Mouse (Mus musculus) frontal cortex, adult 2 months (tissue): Measurements from ENCODE around the gene Efnb3. TPM values are rescaled to one million over a fixed set of nuclear protein-coding genes. Genes with fewer than 3 reads are reported as not detected.
"Not testable (repeated sequence)": the region's sequence is repeated elsewhere in the genome, so short reads cannot be mapped to it uniquely, and the experiment has no call there.

ENCODE experiments used
- DNase-seq, 2 experiments: peaks; one replicate each; pipeline ENCODE4 v3.0.0; 2022; ENCODE audit warnings: low spot score in 1 of 2; ENCODE audit errors: extremely low spot score in 1 of 2
- polyA plus RNA-seq: library from polyadenylated mRNA; depleted of rRNA; stranded (reverse); fragments of >200 nt; gene quantifications from 2 replicates; pipeline ENCODE4 v1.2.3, GENCODE M21; 2012

The Efnb3 gene
- polyA plus RNA-seq, 1 experiment = 78.4 TPM

DNA sequence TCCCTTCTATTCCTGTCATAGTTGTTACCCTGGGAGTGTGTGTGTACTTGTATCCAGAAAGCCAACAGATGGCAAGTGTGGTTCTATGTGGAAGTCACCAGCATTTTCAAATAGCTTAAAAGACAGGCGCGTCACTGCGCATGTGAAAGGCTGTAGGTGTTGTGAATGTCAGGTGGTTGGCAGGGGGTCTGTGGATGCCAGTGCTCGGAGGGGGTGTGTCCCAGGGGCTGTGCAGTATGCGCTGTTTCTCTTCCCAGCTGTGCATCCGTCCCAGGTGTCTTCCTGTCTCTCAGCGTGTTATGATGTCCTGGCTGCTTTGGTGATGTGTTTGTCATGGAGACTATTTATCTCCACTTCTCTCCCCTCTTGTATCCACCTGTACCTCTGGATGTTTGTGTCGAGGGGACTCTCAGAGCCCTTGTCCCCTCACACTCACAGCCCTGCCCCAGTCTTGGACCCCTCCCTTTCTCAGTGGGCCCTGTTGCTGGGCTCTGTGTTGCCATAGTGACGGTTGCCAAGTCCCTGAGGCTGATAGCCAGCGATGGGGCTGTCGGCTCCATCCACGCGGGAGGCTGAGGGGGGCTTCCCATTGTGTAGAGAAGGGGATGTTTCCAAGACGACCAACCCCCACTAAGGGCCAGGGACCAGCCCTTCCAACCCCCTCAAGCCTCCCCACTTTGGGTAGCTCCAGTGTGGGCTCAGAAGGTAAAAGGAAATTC lies 7.2 kb downstream of the Efnb3 start:
- DNase-seq = peak in 1 of 2 experiments; percentile 66

DNA sequence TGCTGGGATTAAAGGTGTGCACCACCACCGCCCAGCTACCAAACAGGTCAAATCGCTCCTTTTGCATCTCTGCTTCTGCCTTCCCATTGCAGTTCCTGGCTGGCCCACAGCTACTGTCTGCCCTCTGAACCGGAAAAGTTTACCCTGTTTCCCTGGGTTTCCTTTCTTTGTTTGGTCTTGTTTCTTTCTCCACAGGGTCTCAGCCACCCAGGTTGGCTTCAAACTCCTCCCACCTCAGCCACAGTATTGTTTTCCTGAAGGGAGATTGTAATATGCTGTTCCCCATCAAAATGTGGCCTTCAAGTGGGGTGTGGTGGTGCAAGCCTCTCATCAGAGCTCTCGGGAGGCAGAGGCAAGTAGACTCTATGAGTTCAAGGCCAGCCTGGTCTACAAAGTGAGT lies 8.7 kb downstream of the Efnb3 start:
- DNase-seq = no peak

DNA sequence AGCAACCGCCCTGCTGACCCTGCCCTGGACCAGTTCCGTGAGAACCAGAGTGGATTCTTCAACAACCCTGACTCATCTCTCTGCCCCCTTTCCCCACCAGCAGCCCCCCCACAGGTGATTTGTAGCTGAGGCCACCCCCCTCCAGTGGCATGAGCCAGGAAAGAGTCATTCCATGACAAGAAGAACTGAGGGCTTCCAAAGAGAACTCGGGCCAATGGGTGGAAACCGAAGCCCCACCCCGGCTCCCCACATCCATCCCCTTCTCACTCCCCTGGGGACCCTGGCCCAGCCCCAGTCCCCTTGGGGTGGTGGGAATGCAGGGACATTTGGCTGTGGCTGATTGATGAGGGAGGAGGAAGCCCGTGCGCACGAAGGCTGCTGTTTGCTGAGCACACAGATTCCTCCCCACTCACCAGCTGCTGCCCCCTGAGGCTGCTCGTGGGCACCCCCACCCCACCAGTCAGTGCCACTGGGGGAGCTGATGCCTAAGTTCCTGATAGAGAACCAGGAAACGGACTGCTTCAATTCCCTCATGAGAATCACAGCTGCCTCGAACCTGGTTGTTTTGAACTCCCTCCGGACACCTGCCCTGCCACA lies 10.8 kb downstream of the Efnb3 start, which contains the start of gene Dnah2:
Dnah2 (minus strand) TSS at position 51 of the 597 bp plus-strand sequence.
- no peak for DNase-seq

GRCm38 (mm10) chr11:69547071-69547470 lies 12.9 kb downstream of the Efnb3 start:
- DNase-seq = peak in 1 of 2 experiments; percentile 66

DNA sequence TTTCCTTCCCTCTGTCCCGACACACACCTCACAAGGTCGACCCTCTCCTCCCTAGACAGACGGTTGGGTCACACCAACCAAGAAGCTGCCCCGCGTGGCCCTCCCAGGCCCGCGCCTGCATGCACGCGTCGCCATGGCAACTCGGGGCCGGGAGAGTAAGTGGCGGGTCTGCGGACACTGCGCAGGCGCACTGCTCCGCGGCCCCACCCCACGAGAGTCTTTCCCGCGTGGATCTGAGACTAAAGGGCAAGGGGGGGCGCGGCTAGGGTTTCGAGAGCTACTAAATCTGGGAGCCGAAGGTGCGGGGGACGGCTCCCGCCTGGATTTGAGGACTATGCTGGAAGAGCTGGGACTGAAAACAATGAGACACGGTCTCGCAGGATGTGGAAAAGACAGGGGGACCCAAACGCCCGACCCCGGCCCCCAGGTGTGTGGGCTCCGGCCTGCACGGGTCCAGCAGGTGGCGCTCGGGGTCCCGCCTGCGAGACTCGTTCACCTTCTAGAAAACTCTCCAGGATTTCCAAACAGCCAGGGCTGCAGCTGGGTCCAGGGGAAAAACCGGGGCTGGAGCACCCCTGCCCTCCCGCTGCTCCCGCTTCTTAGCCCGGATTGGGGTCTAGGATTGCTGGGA lies 13.5 kb downstream of the Efnb3 start:
- DNase-seq = peak in 1 of 2 experiments; percentile 81

GRCm38 (mm10) chr11:69545957-69546356 lies 14.0 kb downstream of the Efnb3 start:
- no peak for DNase-seq

DNA sequence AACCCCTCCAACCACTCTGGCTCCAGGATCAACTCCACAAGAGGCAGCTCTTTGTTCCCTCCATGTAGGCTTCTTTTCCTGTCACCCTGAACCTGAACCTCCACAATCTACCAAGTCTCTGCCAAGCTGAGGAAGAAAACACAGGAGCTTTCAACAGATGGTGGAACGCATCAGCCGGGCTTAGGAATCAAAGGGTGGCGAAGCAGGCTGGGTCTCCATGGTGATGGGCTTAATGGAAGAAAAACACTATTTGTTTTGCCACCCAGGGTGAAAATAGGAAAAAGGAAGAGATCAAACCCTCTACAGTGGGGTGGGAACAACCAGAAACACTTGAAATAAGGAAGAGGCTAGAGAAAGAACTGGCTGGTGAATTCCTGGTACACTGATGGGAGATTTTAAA lies 16.4 kb downstream of the Efnb3 start:
- no peak for DNase-seq

DNA sequence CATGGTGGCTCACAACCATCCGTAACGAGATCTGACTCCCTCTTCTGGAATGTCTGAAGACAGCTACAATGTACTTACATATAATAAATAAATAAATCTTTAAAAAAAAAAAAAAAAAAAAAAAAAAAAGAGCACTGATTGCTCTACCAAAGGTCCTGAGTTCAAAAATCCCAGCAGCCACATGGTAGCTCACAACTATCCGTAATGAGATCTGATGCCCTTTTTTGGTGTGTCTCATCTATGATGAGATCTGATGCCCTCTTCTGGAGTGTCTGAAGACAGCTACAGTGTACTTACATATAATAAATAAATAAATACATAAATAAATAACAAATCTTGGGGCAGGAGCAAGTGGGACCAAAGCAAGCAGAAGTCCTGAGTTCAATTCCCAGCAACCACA lies 18.3 kb downstream of the Efnb3 start:
- DNase-seq = not testable (repeated sequence)

DNA sequence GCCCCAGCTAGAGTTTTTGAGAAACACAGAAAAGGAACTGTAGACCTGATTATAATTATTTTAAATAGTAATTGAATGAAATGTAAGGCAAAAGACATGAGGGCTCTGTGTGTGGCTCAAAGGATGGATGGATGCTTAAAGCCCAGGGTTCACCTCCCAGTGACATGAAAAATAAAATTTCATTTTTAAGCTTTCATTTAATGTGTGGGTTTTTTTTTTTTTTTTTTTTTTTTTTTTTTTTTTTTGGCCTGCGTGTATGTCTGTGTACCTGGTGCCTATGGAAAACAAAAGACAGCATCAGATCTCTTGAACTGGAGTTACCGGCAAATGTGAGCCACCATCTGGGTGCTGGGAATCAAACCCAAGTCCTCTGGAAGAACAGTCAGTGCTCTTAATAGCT lies 19.3 kb downstream of the Efnb3 start:
- no peak for DNase-seq

- no peak for DNase-seq
These were observed 25.0 kb downstream of the Efnb3 start for GRCm38 (mm10) chr11:69534990-69535389.

DNA sequence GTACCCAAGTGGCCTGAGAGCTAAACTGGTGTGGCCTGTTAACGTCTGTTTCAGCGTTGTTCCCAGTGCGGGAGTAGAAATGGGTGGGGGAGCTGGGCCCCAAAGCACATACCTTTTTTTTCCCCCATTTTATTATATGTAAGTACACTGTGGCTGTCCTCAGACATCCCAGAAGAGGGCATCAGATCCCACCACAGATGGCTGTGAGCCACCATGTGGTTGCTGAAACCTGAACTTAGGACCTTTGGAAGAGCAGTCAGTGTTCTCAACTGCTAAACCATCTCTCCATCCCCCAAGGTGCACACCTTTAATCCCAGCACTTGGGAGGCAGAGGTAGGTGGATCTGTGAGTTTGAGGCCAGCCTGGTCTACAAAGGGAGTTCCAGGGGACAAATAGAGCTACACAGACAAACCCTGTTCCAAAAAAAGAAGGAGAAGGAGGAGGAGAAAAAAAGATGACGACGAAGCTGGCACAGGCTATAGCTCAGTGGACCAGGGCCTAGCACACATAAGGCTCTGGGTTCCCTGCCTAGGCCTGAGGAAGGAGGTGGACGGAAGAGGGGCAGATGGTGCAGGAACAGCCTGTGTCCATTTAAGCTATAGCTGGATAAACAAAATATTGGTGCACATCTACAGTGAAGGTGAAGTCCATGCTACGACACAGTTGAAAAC lies 27.4 kb downstream of the Efnb3 start:
- no peak for DNase-seq

- not testable (repeated sequence) for DNase-seq
These were observed 29.2 kb downstream of the Efnb3 start for GRCm38 (mm10) chr11:69530755-69531154.

DNA sequence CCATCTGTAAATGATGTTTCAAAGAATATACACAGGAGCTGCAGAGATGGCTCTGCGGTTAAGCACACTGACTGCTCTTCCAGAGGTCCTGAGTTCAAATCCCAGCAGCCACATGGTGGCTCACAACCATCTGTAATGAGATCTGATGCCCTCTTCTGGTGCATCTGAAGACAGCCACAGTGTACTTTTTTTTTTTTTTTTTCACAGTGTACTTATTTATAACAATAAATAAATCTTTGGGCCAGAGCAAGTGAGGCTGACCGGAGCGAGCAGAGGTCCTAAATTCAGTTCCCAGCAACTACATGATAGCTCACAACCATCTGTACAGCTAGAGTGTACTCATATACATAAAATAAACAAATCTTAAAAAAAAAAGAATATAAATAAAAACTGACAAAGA lies 29.7 kb downstream of the Efnb3 start:
- not testable (repeated sequence) for DNase-seq

DNA sequence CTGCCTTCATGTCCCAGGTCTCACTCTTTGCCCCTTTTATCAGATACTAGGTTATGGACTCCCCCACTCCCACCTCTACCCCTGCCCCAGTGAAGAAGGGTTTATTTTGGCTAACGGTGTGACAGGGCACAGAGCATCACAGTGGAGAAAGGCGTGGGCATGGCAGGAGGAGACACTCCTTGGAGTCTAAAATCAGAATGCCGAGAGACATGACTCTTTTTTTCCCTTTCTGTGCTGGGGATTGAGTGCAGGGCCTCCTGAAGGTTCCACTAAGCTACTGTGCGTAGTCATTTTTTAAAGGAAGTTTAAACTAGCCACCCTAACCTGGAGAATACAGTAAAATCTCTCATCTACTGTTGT lies 32.0 kb downstream of the Efnb3 start:
- no peak for DNase-seq

DNA sequence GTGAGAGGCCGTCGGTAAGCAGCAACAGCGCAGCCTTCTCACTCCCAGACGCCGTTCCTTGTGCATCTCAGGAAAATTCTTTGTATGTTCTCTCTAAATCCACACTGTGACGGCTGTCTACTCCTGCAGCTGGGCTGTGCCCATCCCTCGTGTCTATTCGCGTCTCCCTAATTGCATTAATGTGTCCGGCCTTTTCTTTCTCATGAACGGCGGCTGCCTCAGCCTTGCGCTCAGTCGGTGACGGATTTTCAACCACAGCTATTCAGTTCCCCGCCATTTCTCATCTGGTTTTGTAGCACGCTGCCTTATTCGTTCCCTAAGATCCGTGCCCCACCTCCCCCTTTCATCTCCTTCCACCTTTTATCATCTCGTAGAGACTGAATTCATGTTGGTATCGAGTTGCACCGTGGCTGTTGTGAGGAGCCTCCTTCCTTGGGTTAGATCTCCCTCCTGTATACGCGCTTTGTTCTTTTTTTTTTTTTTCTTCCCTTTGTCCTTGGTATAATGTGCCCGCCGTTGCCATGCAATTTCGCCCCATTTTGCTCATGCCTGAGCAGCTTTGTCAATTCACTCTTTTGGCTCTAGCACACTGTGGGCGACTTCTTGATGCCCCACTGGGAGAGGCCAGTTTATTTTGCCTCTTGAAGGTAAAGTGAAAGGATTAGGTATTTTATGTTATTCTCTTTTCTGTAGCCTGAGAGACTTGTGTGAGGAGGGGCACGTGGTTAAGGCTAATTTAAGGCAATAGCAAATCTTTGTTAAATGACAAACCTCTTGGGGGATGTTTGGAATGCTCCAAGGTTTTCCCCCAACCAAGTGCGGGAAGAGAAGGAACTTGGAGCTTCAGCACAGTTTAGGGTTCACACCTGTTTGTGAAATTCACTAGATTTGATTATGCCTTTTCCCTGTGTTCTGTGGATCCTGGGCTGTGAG lies 32.6 kb downstream of the Efnb3 start:
- DNase-seq = peak in 1 of 2 experiments; percentile 28

DNA sequence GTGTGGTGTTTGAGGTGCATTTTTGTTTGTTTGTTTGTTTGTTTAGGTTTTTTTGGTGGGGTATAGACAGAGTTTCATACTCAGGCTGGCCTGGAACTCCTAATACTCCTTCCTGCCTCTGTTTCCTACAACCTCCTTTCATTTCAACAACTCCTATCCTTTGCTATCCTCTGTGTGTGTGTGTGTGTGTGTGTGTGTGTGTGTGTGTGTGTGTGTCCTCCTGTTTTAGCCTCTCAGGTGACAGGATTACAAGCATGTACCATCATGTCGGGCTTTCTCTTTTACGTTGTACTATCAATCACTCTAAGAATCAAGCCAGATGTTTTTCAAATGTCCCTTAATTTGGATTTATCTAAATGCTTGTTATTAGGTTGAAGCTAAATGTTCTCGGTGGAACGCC lies 33.4 kb downstream of the Efnb3 start:
- no peak for DNase-seq

- no peak for DNase-seq
These were observed 34.3 kb downstream of the Efnb3 start for GRCm38 (mm10) chr11:69525661-69526060.

DNA sequence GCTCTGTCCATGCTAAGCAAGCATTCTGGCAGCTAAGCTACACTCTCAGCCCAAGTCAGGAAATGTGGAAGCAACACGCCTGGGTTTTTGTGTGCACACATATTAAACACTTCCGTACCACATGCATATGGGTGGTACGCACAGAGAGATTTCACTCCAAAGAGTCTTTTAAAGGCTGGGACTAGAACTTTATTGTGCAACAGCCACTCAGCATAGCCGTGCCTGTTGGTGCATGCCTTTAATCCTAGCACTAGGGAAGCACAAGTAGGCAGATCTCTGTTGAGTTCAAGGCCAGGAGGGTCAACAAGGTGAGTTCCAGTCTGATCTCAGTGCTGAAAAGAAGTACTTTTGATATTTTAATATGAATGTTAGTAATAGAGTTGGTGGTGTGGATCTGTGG lies 36.4 kb downstream of the Efnb3 start:
- DNase-seq = no peak

DNA sequence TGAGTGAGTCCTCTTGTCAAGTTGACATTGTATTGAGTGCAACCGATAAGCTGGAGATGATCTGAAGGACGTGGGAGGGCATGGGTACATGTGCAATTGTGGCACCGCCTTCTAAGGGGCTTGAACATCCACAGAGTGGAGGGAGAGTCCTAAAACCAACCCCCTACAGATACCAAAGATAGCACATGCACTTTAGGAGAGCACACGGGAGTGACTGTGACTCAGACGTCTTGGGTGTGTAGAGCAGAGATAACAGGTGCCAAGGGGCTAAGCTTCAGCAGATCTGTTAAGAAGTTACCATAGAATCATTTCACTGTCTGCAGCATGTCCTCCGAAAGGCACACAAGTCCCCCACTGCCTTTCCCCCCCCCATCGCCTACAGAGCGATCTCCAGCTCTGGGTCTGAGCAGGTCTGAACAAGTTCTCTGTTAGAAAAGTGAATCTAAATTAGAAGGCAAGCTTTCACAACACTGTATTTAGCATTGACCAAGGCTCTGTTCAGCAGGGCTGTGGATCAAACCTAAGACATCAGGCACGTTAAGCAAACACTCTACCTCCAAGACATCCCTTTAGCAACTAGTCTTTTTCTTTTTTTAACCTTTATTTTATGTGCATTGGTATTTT lies 38.4 kb downstream of the Efnb3 start:
- peak in 1 of 2 experiments; percentile 12 for DNase-seq

- no peak for DNase-seq
These were observed 40.0 kb downstream of the Efnb3 start for GRCm38 (mm10) chr11:69519976-69520375.
